Mouse (Mus musculus) limb, embryonic 11.5 days (tissue): ENCODE measurements around the gene Car15. TPM values are rescaled to one million over a fixed set of nuclear protein-coding genes. Genes with fewer than 3 reads are reported as not detected.

ENCODE experiments used
- ATAC-seq: fragments of 200-750 bp; cut with Nextera tagmentation; 2 replicates; pipeline ENCODE4 v1.8.0; 2017; ENCODE audit warnings: low read depth; ENCODE audit not compliant: insufficient number of reproducible peaks, low FRiP score, low TSS enrichment
- DNase-seq: peaks from one replicate; pipeline ENCODE4 v3.0.0-alpha.2; 2015; ENCODE audit warnings: low spot score
- H3K27ac ChIP-seq: fragments of 300-500 bp; sonication (generic); replicated peaks from 2 replicates; pipeline ENCODE4 v1.5.1; 2014; ENCODE audit warnings: low read depth, mild to moderate bottlenecking, low read length
- H3K27me3 ChIP-seq: fragments of 300-500 bp; sonication (generic); 2 replicates; pipeline ENCODE4 v1.6.1; 2014; ENCODE audit warnings: mild to moderate bottlenecking, low read length, mixed read lengths; ENCODE audit not compliant: control insufficient read depth, insufficient read depth
- H3K36me3 ChIP-seq: fragments of 300-500 bp; sonication (generic); 2 replicates; pipeline ENCODE4 v1.6.1; 2014; ENCODE audit warnings: mild to moderate bottlenecking, low read length, moderate library complexity, mixed read lengths; ENCODE audit not compliant: control insufficient read depth, insufficient read depth
- H3K4me1 ChIP-seq: fragments of 300-500 bp; sonication (generic); 2 replicates; pipeline ENCODE4 v1.6.1; 2014; ENCODE audit warnings: low read length, mixed read lengths; ENCODE audit not compliant: control insufficient read depth, insufficient read depth
- H3K4me2 ChIP-seq: fragments of 300-500 bp; sonication (generic); 2 replicates; pipeline ENCODE4 v1.6.1; 2014; ENCODE audit warnings: low read depth, mild to moderate bottlenecking, moderate library complexity; ENCODE audit not compliant: severe bottlenecking
- H3K4me3 ChIP-seq: fragments of 300-500 bp; sonication (generic); 2 replicates; pipeline ENCODE4 v1.5.1; 2014; ENCODE audit warnings: low read depth, low read length
- H3K9ac ChIP-seq: fragments of 300-500 bp; sonication (generic); 2 replicates; pipeline ENCODE4 v1.6.1; 2014; ENCODE audit warnings: mild to moderate bottlenecking, low read length
- H3K9me3 ChIP-seq: fragments of 300-500 bp; sonication (generic); 2 replicates; pipeline ENCODE4 v1.6.1; 2016; ENCODE audit warnings: low read length; ENCODE audit not compliant: control insufficient read depth
- WGBS: fragments of 180-500 bp; shearing (Covaris S2); extraction: QIAGEN DNeasy Blood & Tissue Kit; methylation state at CpG from one replicate; pipeline ENCODE4 v1.1.7; 2014; 5-methylcytosine and 5-hydroxymethylcytosine counted together
- polyA plus RNA-seq: library from polyadenylated mRNA; unstranded; fragments of >200 nt; fragmentation: Nextera tagmentation; extraction: Ambion mirVana; gene quantifications from 2 replicates; pipeline ENCODE4 v1.2.1, GENCODE M21; 2014

The Car15 gene
- polyA plus RNA-seq, 1 experiment from 2014 or later = 3.0 TPM

GRCm38 (mm10) chr16:17796519-17796918 lies 41.6 kb downstream of the Car15 start:
- H3K27me3 ChIP-seq = peaks cover 4% of the 10 kb centered on the region; the same call in 1 of the 2 replicates
- H3K27ac ChIP-seq = peak overlapping the region; percentile 92
- peaks cover 3% of the 10 kb centered on the region; the same call in 1 of the 2 replicates for H3K36me3 ChIP-seq
- no peak for DNase-seq
- H3K4me2 ChIP-seq = peak overlapping the region; percentile 82
- H3K4me3 ChIP-seq = peak overlapping the region; percentile 81
- ATAC-seq = no peak
- peak overlapping the region; percentile 94 for H3K9ac ChIP-seq
- H3K4me1 ChIP-seq = peaks cover 22% of the 10 kb centered on the region
- H3K9me3 ChIP-seq = no peaks in the 10 kb centered on the region

GRCm38 (mm10) chr16:17795643-17796042 lies 42.5 kb downstream of the Car15 start:
- Histone ChIP-seq H3K4me2 (no peak overlapping the region), H3K4me3 (no peak overlapping the region), H3K9ac (no peak overlapping the region), H3K27ac (no peak overlapping the region), H3K27me3 (no peaks in the 10 kb centered on the region), H3K36me3 (peaks cover 3% of the 10 kb centered on the region; the same call in 1 of the 2 replicates), H3K4me1 (peaks cover 18% of the 10 kb centered on the region), H3K9me3 (no peaks in the 10 kb centered on the region)
- ATAC-seq (no peak), DNase-seq (no peak)
- 53% methylated on average over 5 of the region's 5 CpGs for WGBS

GRCm38 (mm10) chr16:17794047-17794446 lies 44.1 kb downstream of the Car15 start:
- H3K4me2 ChIP-seq = no peak overlapping the region
- H3K9ac ChIP-seq = no peak overlapping the region
- no peaks in the 10 kb centered on the region for H3K9me3 ChIP-seq
- peaks cover 8% of the 10 kb centered on the region for H3K4me1 ChIP-seq
- 86% methylated on average over 4 of the region's 4 CpGs for WGBS
- H3K4me3 ChIP-seq = no peak overlapping the region
- no peaks in the 10 kb centered on the region for H3K27me3 ChIP-seq
- ATAC-seq = no peak
- H3K27ac ChIP-seq = no peak overlapping the region
- no peak for DNase-seq
- H3K36me3 ChIP-seq = peaks cover 6% of the 10 kb centered on the region; the same call in 1 of the 2 replicates

- Histone ChIP-seq H3K4me1 (0 out of 2 replicates have a peak, but pooled peaks cover 2% of the 10 kb centered on the region), H3K9me3 (no peaks in the 10 kb centered on the region), H3K27me3 (no peaks in the 10 kb centered on the region), H3K9ac (no peak overlapping the region), H3K4me2 (no peak overlapping the region), H3K36me3 (peaks cover 7% of the 10 kb centered on the region; the same call in 1 of the 2 replicates), H3K27ac (no peak overlapping the region), H3K4me3 (no peak overlapping the region)
- no peak for DNase-seq
- ATAC-seq = no peak
- 71% methylated on average over 3 of the region's 3 CpGs for WGBS
Observed at GRCm38 (mm10) chr16:17792728-17793127, 45.4 kb downstream of the Car15 start.

- WGBS = 64% methylated on average over 3 of the region's 3 CpGs
- DNase-seq (no peak), ATAC-seq (no peak)
- H3K4me3 ChIP-seq = no peak overlapping the region
- no peak overlapping the region for H3K9ac ChIP-seq
- no peak overlapping the region for H3K27ac ChIP-seq
- no peaks in the 10 kb centered on the region for H3K27me3 ChIP-seq
- no peak overlapping the region for H3K4me2 ChIP-seq
- peaks cover 11% of the 10 kb centered on the region for H3K36me3 ChIP-seq
- H3K4me1 ChIP-seq = no peaks in the 10 kb centered on the region
- no peaks in the 10 kb centered on the region for H3K9me3 ChIP-seq
Observed at GRCm38 (mm10) chr16:17785337-17785736, 52.8 kb downstream of the Car15 start.

Other genes with a start within 250 kb of the Car15 start
- gene Smpd4, start 219.0 kb downstream of the Car15 start, polyA plus RNA-seq = 67.9 and 71.1 TPM in 2 replicates
- 5.7 TPM in 2 replicates for gene Ccdc74a, start 191.9 kb downstream of the Car15 start, polyA plus RNA-seq
- gene Med15, start 105.5 kb downstream of the Car15 start, polyA plus RNA-seq = 42.2 and 45.5 TPM in 2 replicates
- gene Klhl22, start 78.7 kb downstream of the Car15 start, polyA plus RNA-seq = 68.2 and 68.7 TPM in 2 replicates
- 23.4 and 26.4 TPM in 2 replicates for gene Scarf2, start 41.1 kb downstream of the Car15 start, polyA plus RNA-seq
- 0.73 and 0.77 TPM in 2 replicates for gene B830017H08Rik, start 5.2 kb downstream of the Car15 start, polyA plus RNA-seq
- gene Gm20518, start 53.3 kb upstream of the Car15 start, polyA plus RNA-seq = 0.48 TPM in 1 of 2 replicates, not detected in the other
- gene Tssk1, start 55.9 kb upstream of the Car15 start, polyA plus RNA-seq = not detected in 2 replicates
- gene Dgcr2, start 60.2 kb upstream of the Car15 start, polyA plus RNA-seq = 92.5 and 94.0 TPM in 2 replicates
- not detected in 2 replicates for gene Tssk2, start 60.3 kb upstream of the Car15 start, polyA plus RNA-seq
- 42.2 and 50.2 TPM in 2 replicates for gene Ess2, start 73.0 kb upstream of the Car15 start, polyA plus RNA-seq
- not detected in 2 replicates for gene Gsc2, start 76.7 kb upstream of the Car15 start, polyA plus RNA-seq
- 74.4 and 74.5 TPM in 2 replicates for gene Slc25a1, start 89.9 kb upstream of the Car15 start, polyA plus RNA-seq
- not detected in 2 replicates for gene Vpreb2, start 142.1 kb upstream of the Car15 start, polyA plus RNA-seq
- gene Dgcr6, start 214.5 kb upstream of the Car15 start, polyA plus RNA-seq = 130 and 135 TPM in 2 replicates